Mouse (Mus musculus): ENCODE measurements around the gene Ulk4.

- no peak for TF ChIP-seq CTCF (IDR thresholded peaks at IDR 0.05)
- TF ChIP-seq POLR2A (IDR thresholded peaks at IDR 0.05; ENCODE audit: insufficient read depth, low read depth, low read length), result no peak
These were observed 19.9 kb downstream of the Ulk4 start for GRCm38 (mm10) chr9:121257106-121257505.
